Mouse (Mus musculus) gastrocnemius, postnatal 36 days (tissue): Measurements from ENCODE around the gene Scgb1b24. TPM values are rescaled to one million over a fixed set of nuclear protein-coding genes. Genes with fewer than 3 reads are reported as not detected.

ENCODE experiments used
- DNase-seq, 2 experiments: peaks; one replicate each; pipeline ENCODE4 v3.0.0; 2022
- intact Hi-C: fragments of 180-260 bp; cut with DNase I; formaldehyde crosslinking; loops from one replicate; pipeline ENCODE4 v1.15.1; 2025
- long read RNA-seq, 2 experiments: library from polyadenylated mRNA; stranded (forward); transcript quantifications; one replicate each; pipeline ENCODE4 v2.0.0; 2021
- total RNA-seq, 2 experiments: library from RNA; stranded (reverse); gene quantifications; 2 replicates each; pipeline ENCODE4 v1.2.3; 2021

Gene Scgb1b24
- total RNA-seq = not detected
- long read RNA-seq, experiment 1 = 0 reads
- long read RNA-seq, experiment 2 = 0 reads

GRCm38 (mm10) chr7:33743499-33743898, at the start of gene Scgb1b24:
TSS of gene Scgb1b24 (plus strand) at chr7:33743799.
- no peak for DNase-seq
- intact Hi-C loops = loop anchor here (2.0 kb wide), 1 partner anchor 21 kb away; no protein-coding TSS in a partner anchor

GRCm38 (mm10) chr7:33739212-33739611, 4.4 kb upstream of the Scgb1b24 start, which contains the start of gene Scgb2b24:
TSS of gene Scgb2b24 (minus strand) at chr7:33739312.
- DNase-seq = no peak
- intact Hi-C loops = no loop called here

Other genes with a start within 250 kb of the Scgb1b24 start
- gene Scgb2b21, start 223.3 kb upstream of the Scgb1b24 start, total RNA-seq = not detected
- gene Scgb2b24, start 4.5 kb upstream of the Scgb1b24 start, total RNA-seq = not detected
- gene Scgb2b26, start 201.2 kb downstream of the Scgb1b24 start, total RNA-seq = not detected